Mouse (Mus musculus): ENCODE results near the gene Idh3a.

Gene Idh3a

GRCm38 (mm10) chr9:54652778-54653177 lies 66.6 kb downstream of the Idh3a start:
- DNase-seq: peak; percentile 31
